Mouse (Mus musculus): ENCODE results near the gene Gm49325. TPM values are rescaled to one million over a fixed set of nuclear protein-coding genes. Genes with fewer than 3 reads are reported as not detected.
"Not testable (repeated sequence)": the region's sequence is repeated elsewhere in the genome, so short reads cannot be mapped to it uniquely, and the experiment has no call there.

The Gm49325 gene
- total RNA-seq, 4 experiments from 2014 or later, result 8.3 to 15.8 (median 13.9) TPM

GRCm38 (mm10) chr10:77682994-77683393, 77.0 kb downstream of the Gm49325 start:
- DNase-seq (ENCODE audit: low spot score), result no peak

GRCm38 (mm10) chr10:77684181-77684580, 78.2 kb downstream of the Gm49325 start:
- no peak for DNase-seq (ENCODE audit: low spot score)

GRCm38 (mm10) chr10:77685895-77686664, 80.1 kb downstream of the Gm49325 start, which contains the start of gene Tspear:
Tspear (plus strand) TSS chr10:77686569.
- DNase-seq (ENCODE audit: low spot score), result peak; percentile 15

- DNase-seq (ENCODE audit: low spot score), result no peak
These were observed 81.0 kb downstream of the Gm49325 start for GRCm38 (mm10) chr10:77687021-77687420.

- DNase-seq (ENCODE audit: low spot score), result not testable (repeated sequence)
These were observed 84.4 kb downstream of the Gm49325 start, which contains the start of gene Gm19402 for GRCm38 (mm10) chr10:77690356-77690807. Gm19402 (minus strand) TSS chr10:77690757.

Small RNAs within 50 kb of the gene (microRNA-seq; reads per million reads assigned to microRNA genes)
- 2.8 reads per million, percentile 1 among the genes with 10 or more reads in this experiment for gene Mir1930

Other genes with a start within 250 kb of the Gm49325 start
- 10 to 100 TPM; 12.4 to 17.7 (median 16.4) TPM for gene Adarb1, start 187.9 kb upstream of the Gm49325 start, total RNA-seq (2022)
- gene Fam207a, start 90.4 kb upstream of the Gm49325 start, total RNA-seq (2022), result 10 to 100 TPM in 1 of 4 experiments, 1 to 10 TPM in 3; 8.0 to 12.4 (median 9.1) TPM
- gene Itgb2, start 75.9 kb upstream of the Gm49325 start, total RNA-seq (2022), result 10 to 100 TPM in 1 of 4 experiments, 1 to 10 TPM in 3; 3.3 to 25.5 (median 3.7) TPM
- gene Pttg1ip, start 24.5 kb upstream of the Gm49325 start, total RNA-seq (2022), result 100 to 1,000 TPM; 132 to 142 (median 134) TPM
- gene Sumo3, start 100 bp upstream of the Gm49325 start, total RNA-seq (2022), result 10 to 100 TPM; 59.3 to 76.7 (median 67.5) TPM
- gene Ube2g2, start 16.1 kb downstream of the Gm49325 start, total RNA-seq (2022), result 10 to 100 TPM; 78.9 to 82.9 (median 81.2) TPM
- not detected for gene Tspear, start 80.4 kb downstream of the Gm49325 start, total RNA-seq (2022)
- not detected for gene Gm19402, start 84.6 kb downstream of the Gm49325 start, total RNA-seq (2022)
- gene Gm9508, start 91.0 kb downstream of the Gm49325 start, total RNA-seq (2022), result not detected
- gene Gm10272, start 100.4 kb downstream of the Gm49325 start, total RNA-seq (2022), result not detected
- not detected for gene Gm10024, start 105.3 kb downstream of the Gm49325 start, total RNA-seq (2022)
- not detected for gene Gm10142, start 109.6 kb downstream of the Gm49325 start, total RNA-seq (2022)
- gene Krtap12-1, start 114.4 kb downstream of the Gm49325 start, total RNA-seq (2022), result not detected
- not detected for gene Gm10100, start 120.3 kb downstream of the Gm49325 start, total RNA-seq (2022)
- not detected for gene Gm18596, start 136.4 kb downstream of the Gm49325 start, total RNA-seq (2022)
- not detected for gene Gm9736, start 145.2 kb downstream of the Gm49325 start, total RNA-seq (2022)
- not detected for gene Gm3233, start 153.5 kb downstream of the Gm49325 start, total RNA-seq (2022)
- gene Gm3238, start 165.1 kb downstream of the Gm49325 start, total RNA-seq (2022), result not detected
- not detected for gene Gm7138, start 170.7 kb downstream of the Gm49325 start, total RNA-seq (2022)
- not detected for gene Gm3250, start 176.3 kb downstream of the Gm49325 start, total RNA-seq (2022)
- not detected for gene Gm7137, start 182.0 kb downstream of the Gm49325 start, total RNA-seq (2022)
- gene Gm9639, start 188.9 kb downstream of the Gm49325 start, total RNA-seq (2022), result not detected
- gene Gm19668, start 192.9 kb downstream of the Gm49325 start, total RNA-seq (2022), result not detected
- gene Gm9507, start 205.6 kb downstream of the Gm49325 start, total RNA-seq (2022), result not detected
- gene Gm2696, start 208.5 kb downstream of the Gm49325 start, total RNA-seq (2022), result not detected
- gene Krtap10-4, start 220.9 kb downstream of the Gm49325 start, total RNA-seq (2022), result not detected
- not detected for gene Krtap10-10, start 229.8 kb downstream of the Gm49325 start, total RNA-seq (2022)
- not detected for gene Gm36176, start 240.6 kb downstream of the Gm49325 start, total RNA-seq (2022)
- not detected for gene Gm10318, start 246.7 kb downstream of the Gm49325 start, total RNA-seq (2022)

Data from heart, adult 8-10 months (tissue).